Mouse (Mus musculus): ENCODE measurements around the gene Taok1. TPM values are rescaled to one million over a fixed set of nuclear protein-coding genes. Genes with fewer than 3 reads are reported as not detected.
"Not testable (repeated sequence)": the region's sequence is repeated elsewhere in the genome, so short reads cannot be mapped to it uniquely, and the experiment has no call there.

The Taok1 gene
- 20.3 and 20.8 TPM in 2 replicates for polyA plus RNA-seq (2015; fragmentation: Nextera tagmentation; extraction: Ambion mirVana)

DNA sequence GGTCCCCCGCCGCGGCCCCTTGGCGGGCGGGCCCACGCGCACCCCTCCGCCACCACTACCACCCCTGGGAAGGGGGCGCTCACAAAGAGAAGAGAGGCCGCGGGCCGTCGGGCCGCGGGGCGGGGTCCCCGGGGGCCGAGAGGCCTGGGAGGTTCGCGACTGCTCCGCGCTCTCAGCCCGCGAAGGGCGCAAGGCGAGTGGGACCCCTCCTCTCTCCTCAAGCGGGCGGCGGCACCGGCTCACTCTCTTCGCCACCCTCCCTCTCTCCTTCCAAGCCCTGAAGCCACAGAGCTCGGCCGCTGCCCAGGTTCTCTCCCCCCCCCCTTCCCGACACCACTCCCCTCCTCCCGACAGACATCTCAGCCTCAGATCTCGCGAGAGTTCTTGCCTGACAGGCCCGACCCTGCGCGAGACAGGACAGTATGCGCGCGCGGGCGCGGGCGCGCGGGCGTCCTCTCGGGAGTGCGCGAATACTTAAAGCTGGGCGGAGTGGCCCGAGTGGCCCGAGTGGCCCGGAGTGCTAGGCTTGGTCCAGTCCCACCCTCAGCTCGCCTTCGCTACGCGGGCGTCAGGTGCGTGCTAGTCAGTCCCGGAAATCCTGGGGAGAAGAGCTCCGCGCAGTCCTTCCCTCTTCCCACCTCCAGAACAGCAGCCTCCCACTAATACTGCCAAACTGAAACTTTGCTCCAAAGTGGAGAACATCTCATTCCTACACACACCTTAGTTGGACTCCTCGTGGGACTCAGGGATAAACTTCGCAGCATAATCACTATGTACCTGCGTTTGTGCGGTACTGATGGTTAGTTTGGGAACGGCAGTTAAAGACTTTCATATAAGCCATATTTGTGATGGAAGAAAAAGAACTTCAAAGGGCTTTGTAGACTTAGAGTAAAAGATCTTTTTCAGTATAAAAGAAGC is at the start of gene Taok1:
Taok1 (minus strand) TSS at position 278 of the 918 bp plus-strand sequence.
- H3K27ac ChIP-seq (replicated peaks): peak within 1 kb of the TSS; percentile 96
- no peaks in the 10 kb centered on the region for H3K9me3 ChIP-seq
- peak within 1 kb of the TSS; percentile 76 for H3K4me2 ChIP-seq
- peak within 1 kb of the TSS; percentile 99 for H3K9ac ChIP-seq
- peak; percentile 93 for ATAC-seq (ENCODE audit: low FRiP score, low read depth)
- H3K4me3 ChIP-seq: peak within 1 kb of the TSS; percentile 99
- H3K36me3 ChIP-seq: no peaks in the 10 kb centered on the region
- peaks cover 33% of the 10 kb centered on the region for H3K4me1 ChIP-seq (replicated peaks)
- no peaks in the 10 kb centered on the region for H3K27me3 ChIP-seq
- WGBS: 1% methylated on average over 57 of the region's 71 CpGs

DNA sequence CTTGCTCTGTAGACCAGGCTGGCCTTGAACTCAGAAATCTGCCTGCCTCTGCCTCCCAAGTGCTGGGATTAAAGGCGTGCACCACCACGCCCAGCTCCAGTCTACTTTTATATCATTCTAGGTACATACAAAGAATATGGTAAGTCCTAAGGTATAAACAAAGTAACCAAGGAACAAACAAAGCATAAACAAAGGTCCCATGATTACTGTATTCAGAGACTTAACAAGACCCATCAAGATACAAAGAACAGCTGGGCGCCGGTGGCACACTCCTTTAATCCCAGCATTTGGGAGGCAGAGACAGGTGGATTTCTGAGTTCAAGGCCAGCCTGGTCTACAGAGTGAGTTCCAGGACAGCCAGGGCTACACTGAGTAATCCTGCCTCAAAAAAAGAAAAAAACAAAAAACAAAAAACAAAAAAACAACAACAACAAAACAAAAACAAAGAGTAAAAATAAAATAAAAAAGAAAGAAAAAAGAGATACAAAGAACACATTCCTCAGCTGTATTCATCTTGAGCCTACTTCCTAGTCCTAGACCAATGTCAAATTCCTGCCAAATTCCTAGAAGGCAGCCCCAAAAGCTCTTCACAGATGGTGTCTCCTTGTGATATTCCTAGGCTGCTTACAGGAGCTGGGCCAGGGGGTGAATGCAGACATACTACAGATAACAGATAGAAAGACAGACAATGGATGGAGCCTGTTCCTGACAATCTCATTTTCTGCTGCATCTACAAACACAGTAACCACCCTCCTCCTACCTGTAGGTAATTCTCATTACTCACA is 46.0 kb upstream of the Taok1 start:
- not testable (repeated sequence) for ATAC-seq (ENCODE audit: low FRiP score, low read depth); H3K4me3 ChIP-seq; H3K9ac ChIP-seq; H3K27ac ChIP-seq (replicated peaks); H3K27me3 ChIP-seq; H3K36me3 ChIP-seq; H3K9me3 ChIP-seq; H3K4me2 ChIP-seq; H3K4me1 ChIP-seq (replicated peaks)
- 93% methylated on average over 4 of the region's 4 CpGs for WGBS

DNA sequence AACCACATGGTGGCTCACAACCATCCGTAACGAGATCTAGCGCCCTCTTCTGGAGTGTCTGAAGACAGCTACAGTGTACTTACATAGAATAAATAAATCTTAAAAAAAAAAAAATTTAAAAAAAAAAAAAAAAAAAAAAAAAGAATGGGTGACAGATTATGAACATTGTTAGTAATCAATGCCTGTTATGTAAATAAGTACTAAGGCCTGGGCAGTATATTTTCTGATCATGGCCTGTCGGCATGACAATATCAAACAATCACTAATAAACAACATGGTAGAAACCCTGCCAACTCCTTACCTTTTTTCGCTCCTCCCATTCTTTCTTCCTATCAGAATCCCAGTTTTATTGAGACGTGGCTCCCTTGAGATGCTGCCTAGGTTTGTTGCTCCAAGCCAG is 44.9 kb upstream of the Taok1 start:
- no peak overlapping the region for H3K9ac ChIP-seq

DNA sequence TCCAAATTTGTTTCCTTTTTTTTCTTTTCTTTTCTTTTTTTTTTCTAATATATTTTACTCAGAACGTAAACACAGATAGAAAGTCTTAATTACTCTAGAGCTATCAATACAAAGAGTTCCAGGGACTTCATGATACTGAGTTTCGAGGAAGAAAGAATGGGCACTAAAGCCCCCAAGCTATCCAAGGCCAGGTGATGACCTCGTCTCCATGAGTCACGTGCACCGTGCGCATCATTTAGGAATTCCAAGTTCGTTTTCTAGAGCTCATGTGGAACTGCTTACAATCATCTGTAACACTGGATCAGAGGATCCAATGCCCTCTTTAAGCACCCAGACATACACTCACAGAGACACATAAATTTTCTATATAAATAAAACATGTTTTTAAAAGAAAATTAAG is 41.3 kb upstream of the Taok1 start:
- WGBS: 83% methylated on average over 7 of the region's 7 CpGs
- H3K9me3 ChIP-seq: no peaks in the 10 kb centered on the region
- H3K4me3 ChIP-seq: no peak overlapping the region
- H3K36me3 ChIP-seq: no peaks in the 10 kb centered on the region
- no peaks in the 10 kb centered on the region for H3K4me1 ChIP-seq (replicated peaks)
- ATAC-seq (ENCODE audit: low FRiP score, low read depth): no peak
- H3K4me2 ChIP-seq: no peak overlapping the region
- no peak overlapping the region for H3K9ac ChIP-seq
- no peak overlapping the region for H3K27ac ChIP-seq (replicated peaks)
- no peaks in the 10 kb centered on the region for H3K27me3 ChIP-seq

More for the DNA sequence above, 44.9 kb upstream of the Taok1 start:
- 65% methylated on average over 6 of the region's 6 CpGs for WGBS
- no peaks in the 10 kb centered on the region for H3K27me3 ChIP-seq
- no peaks in the 10 kb centered on the region for H3K4me1 ChIP-seq (replicated peaks)
- H3K4me3 ChIP-seq: no peak overlapping the region
- H3K9me3 ChIP-seq: no peaks in the 10 kb centered on the region
- ATAC-seq (ENCODE audit: low FRiP score, low read depth): no peak
- H3K4me2 ChIP-seq: no peak overlapping the region
- no peaks in the 10 kb centered on the region for H3K36me3 ChIP-seq
- H3K27ac ChIP-seq (replicated peaks): no peak overlapping the region

DNA sequence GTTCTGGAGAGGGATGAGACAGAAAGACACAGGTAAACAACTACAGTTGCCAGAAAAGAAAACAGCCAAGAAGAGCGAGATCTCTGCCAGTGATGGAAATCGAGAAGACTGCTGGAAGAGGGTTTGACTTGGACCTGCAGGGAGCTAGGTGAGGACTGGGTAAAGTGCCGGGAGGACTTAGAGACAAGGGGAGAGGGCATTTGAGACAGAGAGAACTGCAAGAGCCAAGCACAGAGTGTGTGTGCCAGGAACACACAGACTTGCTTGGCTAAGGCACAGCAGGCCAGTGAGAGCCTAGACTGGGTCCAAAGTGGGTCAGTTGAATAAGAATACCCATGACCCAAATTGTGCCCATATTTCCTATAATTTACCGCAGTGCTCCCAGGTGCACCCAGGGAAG is 37.9 kb upstream of the Taok1 start:
- Histone ChIP-seq H3K27ac (replicated peaks) (no peak overlapping the region), H3K4me1 (replicated peaks) (no peaks in the 10 kb centered on the region), H3K27me3 (no peaks in the 10 kb centered on the region), H3K9me3 (no peaks in the 10 kb centered on the region), H3K4me3 (no peak overlapping the region), H3K4me2 (no peak overlapping the region), H3K9ac (no peak overlapping the region), H3K36me3 (no peaks in the 10 kb centered on the region)
- ATAC-seq (ENCODE audit: low FRiP score, low read depth): no peak
- WGBS: 90% methylated on average over 4 of the region's 4 CpGs

DNA sequence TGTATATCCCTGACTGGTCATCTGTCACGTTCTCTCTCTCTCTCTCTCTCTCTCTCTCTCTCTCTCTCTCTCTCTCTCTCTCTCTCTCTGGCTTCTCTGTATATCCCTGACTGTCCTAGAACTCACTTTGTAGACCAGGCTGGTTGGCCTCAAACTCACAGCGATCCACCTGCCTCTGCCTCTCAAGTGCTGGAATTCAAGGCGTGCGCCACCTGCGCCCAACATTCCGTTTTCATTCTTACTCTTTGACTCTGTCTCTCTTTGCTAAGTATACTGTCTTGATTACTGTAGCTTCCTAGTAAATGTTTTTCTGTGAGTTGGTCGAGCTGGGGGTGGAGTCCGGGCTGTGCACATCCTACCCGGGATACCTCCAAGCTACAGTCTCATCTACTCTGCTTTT is 33.8 kb upstream of the Taok1 start:
- no peak for ATAC-seq (ENCODE audit: low FRiP score, low read depth)
- no peaks in the 10 kb centered on the region for H3K36me3 ChIP-seq
- H3K9me3 ChIP-seq: no peaks in the 10 kb centered on the region
- H3K9ac ChIP-seq: no peak overlapping the region
- H3K4me3 ChIP-seq: no peak overlapping the region
- H3K4me1 ChIP-seq (replicated peaks): no peaks in the 10 kb centered on the region
- 86% methylated on average over 9 of the region's 9 CpGs for WGBS
- H3K27ac ChIP-seq (replicated peaks): no peak overlapping the region
- no peak overlapping the region for H3K4me2 ChIP-seq
- no peaks in the 10 kb centered on the region for H3K27me3 ChIP-seq

DNA sequence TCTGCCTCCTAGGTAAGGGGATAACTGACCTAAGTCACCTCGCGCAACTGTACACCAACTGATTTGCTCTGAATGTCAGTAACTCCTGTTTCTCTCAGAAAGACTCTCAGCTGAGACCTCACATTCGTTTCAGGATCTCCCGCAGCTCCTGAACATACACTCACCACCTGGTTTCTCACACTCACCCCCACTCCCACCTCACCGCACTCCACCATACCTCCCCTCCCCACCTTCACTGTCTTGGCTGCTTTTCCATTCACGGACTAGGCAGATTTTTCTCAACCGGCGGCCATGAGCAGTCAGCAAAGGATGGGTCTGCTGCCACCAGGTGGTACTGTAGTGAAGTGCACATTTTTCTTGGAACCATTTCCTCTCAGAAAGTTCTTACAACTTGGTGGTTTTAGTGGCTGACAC is 22.6 kb upstream of the Taok1 start:
- Histone ChIP-seq H3K36me3 (no peaks in the 10 kb centered on the region), H3K27me3 (no peaks in the 10 kb centered on the region), H3K4me2 (peak overlapping the region; percentile 57), H3K4me3 (peak overlapping the region; percentile 32), H3K9me3 (no peaks in the 10 kb centered on the region), H3K9ac (no peak overlapping the region), H3K27ac (replicated peaks) (no peak overlapping the region), H3K4me1 (replicated peaks) (peaks cover 13% of the 10 kb centered on the region)
- WGBS: 17% methylated on average over 8 of the region's 8 CpGs
- peak; percentile 81; the same call in 1 of the 2 replicates for ATAC-seq (ENCODE audit: low FRiP score, low read depth)

DNA sequence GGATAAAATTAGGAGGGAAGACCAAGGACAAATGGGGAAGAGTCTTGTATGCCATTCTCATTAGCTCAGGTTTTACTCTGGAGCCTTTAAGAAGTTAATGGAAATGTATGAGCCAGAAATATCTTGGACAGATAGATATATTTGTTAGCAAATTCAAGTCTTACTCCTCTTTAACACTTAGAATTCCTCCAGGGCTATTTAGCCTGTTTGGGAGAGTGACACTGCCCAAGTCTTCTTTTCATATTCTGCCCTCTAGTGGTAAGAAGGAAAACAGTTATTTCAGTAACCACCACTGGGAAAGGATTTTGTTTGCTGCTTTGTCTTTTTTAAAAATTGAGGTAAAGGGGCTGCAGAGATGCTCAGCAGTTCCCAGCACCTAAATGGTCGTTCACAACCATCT is 21.9 kb upstream of the Taok1 start:
- WGBS: 0% methylated on average over 1 of the region's 1 CpGs
- Histone ChIP-seq H3K4me3 (no peak overlapping the region), H3K9me3 (no peaks in the 10 kb centered on the region), H3K27ac (replicated peaks) (no peak overlapping the region), H3K9ac (no peak overlapping the region), H3K27me3 (no peaks in the 10 kb centered on the region), H3K36me3 (no peaks in the 10 kb centered on the region), H3K4me1 (replicated peaks) (peaks cover 21% of the 10 kb centered on the region), H3K4me2 (no peak overlapping the region)
- no peak for ATAC-seq (ENCODE audit: low FRiP score, low read depth)

DNA sequence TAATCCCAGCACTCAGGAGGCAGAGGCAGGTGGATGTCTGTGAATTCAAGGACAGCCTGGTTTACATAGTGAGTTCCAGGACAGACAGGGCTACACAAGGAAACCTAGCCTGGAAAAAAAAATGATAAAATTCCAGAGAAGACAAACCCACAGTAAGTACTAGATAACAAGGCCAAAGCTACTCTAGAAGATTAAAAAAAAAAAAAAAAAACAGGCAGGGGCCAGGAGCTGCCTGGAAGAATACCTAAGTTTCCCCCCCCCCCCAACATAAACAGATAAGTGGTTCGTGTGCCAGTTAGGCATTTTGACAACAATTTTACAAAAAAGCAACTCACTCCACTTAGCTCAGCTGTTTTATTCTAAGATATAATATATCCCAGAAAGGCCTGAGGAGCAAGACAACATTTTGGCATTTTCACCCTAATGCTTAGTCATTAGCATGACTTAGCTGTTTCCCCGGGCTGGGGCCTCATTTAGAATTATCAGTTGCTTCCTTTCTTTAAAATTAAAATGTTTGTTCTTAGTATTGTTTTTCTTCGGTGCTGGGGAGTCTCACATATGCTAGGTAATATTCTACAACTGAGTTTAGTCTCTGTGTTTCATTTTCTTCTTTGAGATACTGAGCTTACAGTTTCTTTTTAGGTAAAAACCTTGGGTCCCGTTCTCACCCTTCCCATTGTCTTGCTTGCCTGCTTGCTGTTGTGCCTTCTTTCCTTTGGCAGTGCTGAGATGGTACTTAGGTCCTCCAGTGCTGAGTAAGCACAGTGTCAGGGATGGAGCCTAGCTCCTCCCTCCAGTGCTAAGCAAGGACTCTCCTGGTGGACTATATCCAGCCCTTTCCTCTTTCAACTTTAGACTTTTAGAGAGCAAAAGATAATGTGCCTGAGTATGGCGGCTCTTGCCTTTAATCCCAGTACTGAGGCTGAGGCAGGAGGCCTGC is 19.3 kb upstream of the Taok1 start:
- H3K4me2 ChIP-seq: no peak overlapping the region
- H3K36me3 ChIP-seq: no peaks in the 10 kb centered on the region
- no peak overlapping the region for H3K9ac ChIP-seq
- no peak for ATAC-seq (ENCODE audit: low FRiP score, low read depth)
- H3K9me3 ChIP-seq: no peaks in the 10 kb centered on the region
- H3K4me1 ChIP-seq (replicated peaks): peaks cover 28% of the 10 kb centered on the region
- no peak overlapping the region for H3K27ac ChIP-seq (replicated peaks)
- no peak overlapping the region for H3K4me3 ChIP-seq
- no peaks in the 10 kb centered on the region for H3K27me3 ChIP-seq
- WGBS: 78% methylated on average over 5 of the region's 5 CpGs

DNA sequence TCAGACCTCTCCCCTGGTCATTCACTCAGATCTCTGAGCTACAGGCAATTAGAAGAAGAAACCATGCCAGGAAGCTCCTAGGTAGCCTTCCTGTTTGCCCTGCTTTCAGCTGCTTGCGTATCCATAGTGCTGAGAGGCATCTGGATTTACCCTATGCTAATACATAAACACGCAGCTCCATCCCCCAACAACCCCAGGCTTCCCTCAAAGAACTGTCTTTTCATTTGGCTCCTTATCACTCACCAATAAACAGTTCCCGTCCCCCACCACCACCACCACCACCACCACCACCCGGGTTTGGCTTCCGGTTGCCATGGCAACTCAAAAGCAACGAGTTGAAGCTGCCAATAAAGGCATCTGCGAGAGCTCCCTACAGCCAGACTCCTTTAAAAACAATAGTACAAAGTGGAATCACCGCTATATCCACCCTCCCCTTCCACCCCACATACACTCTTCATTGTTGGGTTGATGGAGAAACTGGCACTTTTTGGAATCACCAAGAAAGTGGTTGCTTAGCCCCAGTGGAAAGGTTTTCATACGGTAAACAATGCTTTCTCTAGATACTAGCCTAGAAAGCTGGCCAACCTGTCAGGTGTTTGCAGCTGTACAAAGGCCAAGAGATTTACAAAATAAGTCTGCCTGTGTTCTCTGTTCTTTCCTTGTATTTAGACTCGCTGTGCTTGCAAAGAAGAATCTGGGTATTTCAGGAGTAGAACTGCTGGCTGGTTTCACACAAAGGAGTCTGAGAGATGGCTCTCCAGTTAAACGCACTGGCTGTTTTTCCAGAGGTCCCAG is 17.6 kb upstream of the Taok1 start:
- 3% methylated on average over 11 of the region's 11 CpGs for WGBS
- Histone ChIP-seq H3K9ac (peak overlapping the region; percentile 49), H3K36me3 (no peaks in the 10 kb centered on the region), H3K4me1 (replicated peaks) (peaks cover 27% of the 10 kb centered on the region), H3K4me2 (peak overlapping the region; percentile 95), H3K27ac (replicated peaks) (peak overlapping the region; percentile 82), H3K4me3 (peak overlapping the region; percentile 42), H3K9me3 (no peaks in the 10 kb centered on the region), H3K27me3 (no peaks in the 10 kb centered on the region)
- peak; percentile 72 for ATAC-seq (ENCODE audit: low FRiP score, low read depth)

All from hindbrain, embryonic 15.5 days (tissue).